28 mouse cellular contexts compared by ENCODE assay signal in genomic region chr3:90367001-90367632, GRCm38 (mm10). TPM values are rescaled to one million over a fixed set of nuclear protein-coding genes. Genes with fewer than 3 reads are reported as not detected.
DNase-seq lines count a peak whose midpoint lies in the region; ATAC-seq lines count a peak whose summit lies in the region.
"Had no signal": no experiment of that assay in that cellular context is flagged by ENCODE, and none has a peak within 500 bp of the region (broad histone marks: within the 10 kb centered on the region; RNA-seq: fewer than 3 reads in every experiment).

No protein-coding gene starts in this region.

- no peak overlapping the region for H3K4me2 ChIP-seq in heart, embryonic 11.5 days
- H3K4me2 ChIP-seq in intestine, embryonic 16.5 days (ENCODE audit: low read depth, low read length): no peak overlapping the region
- H3K4me2 ChIP-seq in liver, embryonic 16.5 days (ENCODE audit: low read depth, low read length): no peak overlapping the region
- H3K4me2 ChIP-seq in hindbrain, embryonic 12.5 days (replicated peaks): no peak overlapping the region
- no peak overlapping the region for H3K4me2 ChIP-seq in hindbrain, embryonic 13.5 days
- H3K4me2 ChIP-seq: hindbrain, embryonic 15.5 days; limb, embryonic 15.5 days; lung, embryonic 14.5 days; midbrain, embryonic 13.5 days; neural tube, embryonic 13.5 days had no signal

- H3K9me3 ChIP-seq in heart, embryonic 11.5 days (replicated peaks; ENCODE audit: control insufficient read depth, low read length): no peaks in the 10 kb centered on the region
- no peaks in the 10 kb centered on the region for H3K9me3 ChIP-seq in intestine, embryonic 16.5 days (ENCODE audit: control insufficient read depth, low read length)
- H3K9me3 ChIP-seq in liver, embryonic 16.5 days (replicated peaks; ENCODE audit: control insufficient read depth, low read length): no peaks in the 10 kb centered on the region
- no peaks in the 10 kb centered on the region for H3K9me3 ChIP-seq in hindbrain, embryonic 12.5 days (replicated peaks)
- no peaks in the 10 kb centered on the region for H3K9me3 ChIP-seq in hindbrain, embryonic 13.5 days
- H3K9me3 ChIP-seq: G1E; heart, embryonic 10.5 days; hindbrain, embryonic 15.5 days; limb, embryonic 10.5 days; limb, embryonic 15.5 days; midbrain, embryonic 13.5 days; neural tube, embryonic 13.5 days had no signal

- intact Hi-C loops in heart, postnatal 10 days (cut with DNase I): no loop called here

- no peak for DNase-seq in heart, postnatal 10 days
- DNase-seq in thymus, postnatal 10 days (ENCODE audit: low spot score in 2 of 2): no peak
- DNase-seq: adrenal gland, postnatal 14 days; cerebellum, adult 18-20 months; cerebellum, postnatal 14 days; forebrain, postnatal 0 days; heart, postnatal 4 days; kidney, adult 8-10 months; kidney, postnatal 4 days; lung, embryonic 14.5 days; lung, postnatal 14 days; thymus, postnatal 25 days had no signal

- H3K4me3 ChIP-seq in heart, embryonic 11.5 days (ENCODE audit: low read depth, low read length): no peak overlapping the region
- no peak overlapping the region for H3K4me3 ChIP-seq in intestine, embryonic 16.5 days (ENCODE audit: low read length)
- H3K4me3 ChIP-seq in liver, embryonic 16.5 days (ENCODE audit: low read depth, low read length): no peak overlapping the region
- H3K4me3 ChIP-seq in hindbrain, embryonic 12.5 days: no peak overlapping the region
- no peak overlapping the region for H3K4me3 ChIP-seq in hindbrain, embryonic 13.5 days
- H3K4me3 ChIP-seq: erythroblast, embryonic 14.5 days; heart, embryonic 10.5 days; hindbrain, embryonic 15.5 days; limb, embryonic 10.5 days; limb, embryonic 15.5 days; midbrain, embryonic 13.5 days; neural tube, embryonic 13.5 days had no signal

- 77% methylated on average over 5 of the region's 5 CpGs for WGBS in heart, embryonic 11.5 days (ENCODE audit: insufficient replicate concordance)
- 78% methylated on average over 5 of the region's 5 CpGs for WGBS in intestine, embryonic 16.5 days
- WGBS in liver, embryonic 16.5 days (ENCODE audit: insufficient replicate concordance): 62% methylated on average over 5 of the region's 5 CpGs
- WGBS in hindbrain, embryonic 12.5 days: 93% methylated on average over 5 of the region's 5 CpGs
- 94% methylated on average over 5 of the region's 5 CpGs for WGBS in hindbrain, embryonic 13.5 days

- ATAC-seq in heart, embryonic 11.5 days (replicated peaks; ENCODE audit: insufficient number of reproducible peaks, low FRiP score, low TSS enrichment): 0 out of 2 replicates have a peak, but pooled peaks have one; percentile 22
- peak; percentile 96 for ATAC-seq in intestine, embryonic 16.5 days
- ATAC-seq in liver, embryonic 16.5 days (ENCODE audit: low read depth): 0 out of 2 replicates have a peak, but pooled peaks have one; percentile 21
- ATAC-seq in hindbrain, embryonic 12.5 days (ENCODE audit: low FRiP score): no peak
- no peak for ATAC-seq in hindbrain, embryonic 13.5 days (ENCODE audit: low FRiP score)
- ATAC-seq: forebrain, postnatal 0 days; inflammation-experienced regulatory T-cells, adult 6 months; midbrain, embryonic 13.5 days; Patski had no signal

- H3K27me3 ChIP-seq in heart, embryonic 11.5 days (ENCODE audit: control insufficient read depth, insufficient read depth, low read length): no peaks in the 10 kb centered on the region
- H3K27me3 ChIP-seq in intestine, embryonic 16.5 days (replicated peaks; ENCODE audit: control insufficient read depth, insufficient read depth, low read length): no peaks in the 10 kb centered on the region
- no peaks in the 10 kb centered on the region for H3K27me3 ChIP-seq in liver, embryonic 16.5 days (ENCODE audit: control insufficient read depth, insufficient read depth, low read depth, low read length)
- no peaks in the 10 kb centered on the region for H3K27me3 ChIP-seq in hindbrain, embryonic 12.5 days
- H3K27me3 ChIP-seq in hindbrain, embryonic 13.5 days: 0 out of 2 replicates have a peak, but pooled peaks cover 3% of the 10 kb centered on the region
- H3K27me3 ChIP-seq: hindbrain, embryonic 15.5 days; limb, embryonic 15.5 days; midbrain, embryonic 13.5 days; neural tube, embryonic 13.5 days; Patski had no signal

- no peak overlapping the region for H3K27ac ChIP-seq in heart, embryonic 11.5 days (ENCODE audit: low read depth, low read length)
- H3K27ac ChIP-seq in intestine, embryonic 16.5 days (ENCODE audit: low read length): peak overlapping the region; percentile 74
- H3K27ac ChIP-seq in liver, embryonic 16.5 days (ENCODE audit: low read length): no peak overlapping the region
- H3K27ac ChIP-seq in hindbrain, embryonic 12.5 days: no peak overlapping the region
- H3K27ac ChIP-seq in hindbrain, embryonic 13.5 days: no peak overlapping the region
- H3K27ac ChIP-seq: heart, embryonic 10.5 days; hindbrain, embryonic 15.5 days; kidney, postnatal 0 days; limb, embryonic 10.5 days; limb, embryonic 15.5 days; midbrain, embryonic 13.5 days; neural tube, embryonic 13.5 days had no signal

- H3K9ac ChIP-seq in heart, embryonic 11.5 days (ENCODE audit: low read depth, low read length): no peak overlapping the region
- no peak overlapping the region for H3K9ac ChIP-seq in intestine, embryonic 16.5 days (ENCODE audit: low read depth, low read length)
- no peak overlapping the region for H3K9ac ChIP-seq in liver, embryonic 16.5 days (ENCODE audit: low read depth, low read length)
- no peak overlapping the region for H3K9ac ChIP-seq in hindbrain, embryonic 12.5 days
- H3K9ac ChIP-seq in hindbrain, embryonic 13.5 days: no peak overlapping the region
- H3K9ac ChIP-seq: forebrain, postnatal 0 days; hindbrain, embryonic 15.5 days; limb, embryonic 15.5 days; lung, embryonic 14.5 days; midbrain, embryonic 13.5 days; neural tube, embryonic 13.5 days had no signal

- H3K36me3 ChIP-seq in heart, embryonic 11.5 days (ENCODE audit: control insufficient read depth, insufficient read depth, low read length): no peaks in the 10 kb centered on the region
- H3K36me3 ChIP-seq in intestine, embryonic 16.5 days (ENCODE audit: control insufficient read depth, insufficient read depth, low read length): no peaks in the 10 kb centered on the region
- H3K36me3 ChIP-seq in liver, embryonic 16.5 days (ENCODE audit: control insufficient read depth, insufficient read depth): no peaks in the 10 kb centered on the region; the same call in 1 of the 2 replicates
- H3K36me3 ChIP-seq in hindbrain, embryonic 12.5 days: peaks cover 6% of the 10 kb centered on the region; the same call in 1 of the 2 replicates
- H3K36me3 ChIP-seq in hindbrain, embryonic 13.5 days: peaks cover 14% of the 10 kb centered on the region

- H3K4me1 ChIP-seq in heart, embryonic 11.5 days (ENCODE audit: control insufficient read depth, insufficient read depth, low read length): no peaks in the 10 kb centered on the region
- H3K4me1 ChIP-seq in intestine, embryonic 16.5 days (ENCODE audit: control insufficient read depth, insufficient read depth, low read length): peaks cover 5% of the 10 kb centered on the region
- H3K4me1 ChIP-seq in liver, embryonic 16.5 days (ENCODE audit: control insufficient read depth, low read depth, low read length): peaks cover 4% of the 10 kb centered on the region
- 0 out of 2 replicates have a peak, but pooled peaks cover 4% of the 10 kb centered on the region for H3K4me1 ChIP-seq in hindbrain, embryonic 12.5 days
- peaks cover 5% of the 10 kb centered on the region for H3K4me1 ChIP-seq in hindbrain, embryonic 13.5 days (replicated peaks)
- H3K4me1 ChIP-seq: heart, embryonic 10.5 days; hindbrain, embryonic 15.5 days; limb, embryonic 10.5 days; limb, embryonic 15.5 days; midbrain, embryonic 13.5 days had no signal

RNA-seq across cellular contexts. Expression of gene Slc27a3, which starts 22.6 kb away (rescaled TPM):
- 5.7 and 6.2 TPM in 2 replicates for polyA plus RNA-seq in heart, embryonic 11.5 days (2014; fragmentation: Nextera tagmentation; extraction: Ambion mirVana)
- total RNA-seq in heart, postnatal 10 days (2021): 1 to 10 TPM; 1.9 to 3.3 TPM
- 8.4 and 8.6 TPM in 2 replicates for polyA plus RNA-seq in intestine, embryonic 16.5 days (2015; fragmentation: Nextera tagmentation; extraction: Ambion mirVana)
- 1.1 and 1.5 TPM in 2 replicates for polyA plus RNA-seq in liver, embryonic 16.5 days (2015; fragmentation: Nextera tagmentation; extraction: Ambion mirVana)
- 32.9 and 35.3 TPM in 2 replicates for polyA plus RNA-seq in hindbrain, embryonic 12.5 days (2016; fragmentation: Nextera tagmentation; extraction: Ambion mirVana)
- polyA plus RNA-seq in hindbrain, embryonic 13.5 days (2015; fragmentation: Nextera tagmentation; extraction: Ambion mirVana): 24.9 and 26.5 TPM in 2 replicates

Comparison
In these comparisons a context has a peak if more than half of its experiments do, and no peak if none do; other contexts are left out.
1. ATAC-seq: peak in heart, embryonic 11.5 days (single experiment), intestine, embryonic 16.5 days (single experiment) and liver, embryonic 16.5 days (single experiment); none in hindbrain, embryonic 12.5 days (single experiment) and hindbrain, embryonic 13.5 days (single experiment).